ENCODE assay signal across 15 mouse cellular contexts in genomic region chr5:35014036-35014435, GRCm38 (mm10). TPM values are rescaled to one million over a fixed set of nuclear protein-coding genes. Genes with fewer than 3 reads are reported as not detected.
A peak's percentile ranks its signal among the peaks of the same experiment; 100 is the strongest.
DNase-seq lines count a peak whose midpoint lies in the region; ATAC-seq and TF ChIP-seq lines count a peak whose summit lies in the region.
"Had no signal": no experiment of that assay in that cellular context is flagged by ENCODE, and none has a peak within 500 bp of the region (broad histone marks: within the 10 kb centered on the region; RNA-seq: fewer than 3 reads in every experiment).

No protein-coding gene starts in this region.

- peak; percentile 17 for DNase-seq in midbrain, embryonic 10.5 days (ENCODE audit: low spot score)
- no peak for DNase-seq in midbrain, postnatal 0 days (ENCODE audit: low spot score)
- DNase-seq in retina, postnatal 1 day: peak; percentile 46
- DNase-seq in heart, adult 8-10 months (ENCODE audit: low spot score): no peak
- no peak for DNase-seq in right cerebral cortex, adult 2 months (ENCODE audit: low spot score in 2 of 2)
- DNase-seq: cerebellum, adult 11 months; gastrocnemius, postnatal 25 days; kidney, adult 2 months; lung, postnatal 36 days; right cerebral cortex, postnatal 4 days; thymus, postnatal 4 days had no signal

- ATAC-seq in midbrain, postnatal 0 days (ENCODE audit: low FRiP score): no peak
- ATAC-seq in hindbrain, embryonic 12.5 days (ENCODE audit: low FRiP score): peak; percentile 77
- peak; percentile 89 for ATAC-seq in midbrain, embryonic 13.5 days
- no peak for ATAC-seq in heart, embryonic 12.5 days (ENCODE audit: insufficient number of reproducible peaks, low FRiP score)

- no peak overlapping the region for H3K4me2 ChIP-seq in midbrain, postnatal 0 days (ENCODE audit: low read depth, low read length, poor library complexity, severe bottlenecking)
- no peak overlapping the region for H3K4me2 ChIP-seq in hindbrain, embryonic 12.5 days (replicated peaks)
- peak overlapping the region; percentile 8; the same call in 1 of the 2 replicates for H3K4me2 ChIP-seq in midbrain, embryonic 13.5 days (replicated peaks)
- H3K4me2 ChIP-seq in heart, embryonic 12.5 days: no peak overlapping the region

- H3K27ac ChIP-seq in midbrain, embryonic 10.5 days (replicated peaks): peak overlapping the region; percentile 68
- no peak overlapping the region for H3K27ac ChIP-seq in midbrain, postnatal 0 days (ENCODE audit: low read depth, low read length)
- peak overlapping the region; percentile 64 for H3K27ac ChIP-seq in hindbrain, embryonic 12.5 days
- H3K27ac ChIP-seq in midbrain, embryonic 13.5 days: peak overlapping the region; percentile 81
- H3K27ac ChIP-seq in heart, embryonic 12.5 days (ENCODE audit: poor library complexity, severe bottlenecking): no peak overlapping the region

- no peak for TF ChIP-seq CTCF in midbrain, postnatal 0 days (IDR thresholded peaks at IDR 0.05)

- no peaks in the 10 kb centered on the region for H3K27me3 ChIP-seq in midbrain, embryonic 10.5 days (ENCODE audit: low read depth, poor library complexity, severe bottlenecking)
- no peaks in the 10 kb centered on the region for H3K27me3 ChIP-seq in midbrain, postnatal 0 days (ENCODE audit: insufficient read depth, low read length)
- H3K27me3 ChIP-seq in hindbrain, embryonic 12.5 days: no peaks in the 10 kb centered on the region
- H3K27me3 ChIP-seq in midbrain, embryonic 13.5 days: no peaks in the 10 kb centered on the region
- H3K27me3 ChIP-seq in heart, embryonic 12.5 days (replicated peaks): no peaks in the 10 kb centered on the region

- H3K9me3 ChIP-seq in midbrain, embryonic 10.5 days (replicated peaks): no peaks in the 10 kb centered on the region
- H3K9me3 ChIP-seq in midbrain, postnatal 0 days (ENCODE audit: low read length): no peaks in the 10 kb centered on the region
- H3K9me3 ChIP-seq in hindbrain, embryonic 12.5 days (replicated peaks): no peaks in the 10 kb centered on the region
- H3K9me3 ChIP-seq in midbrain, embryonic 13.5 days: no peaks in the 10 kb centered on the region
- no peaks in the 10 kb centered on the region for H3K9me3 ChIP-seq in heart, embryonic 12.5 days (replicated peaks)

- H3K36me3 ChIP-seq in midbrain, embryonic 10.5 days: peaks cover 71% of the 10 kb centered on the region
- peaks cover 2% of the 10 kb centered on the region; the same call in 1 of the 2 replicates for H3K36me3 ChIP-seq in midbrain, postnatal 0 days (ENCODE audit: insufficient read depth, low read length)
- peaks cover 3% of the 10 kb centered on the region for H3K36me3 ChIP-seq in hindbrain, embryonic 12.5 days
- peaks cover 8% of the 10 kb centered on the region for H3K36me3 ChIP-seq in midbrain, embryonic 13.5 days
- H3K36me3 ChIP-seq in heart, embryonic 12.5 days: peaks cover 9% of the 10 kb centered on the region

- 66% methylated on average over 6 of the region's 6 CpGs for WGBS in midbrain, embryonic 10.5 days
- WGBS in midbrain, postnatal 0 days: 28% methylated on average over 6 of the region's 6 CpGs
- WGBS in hindbrain, embryonic 12.5 days: 36% methylated on average over 6 of the region's 6 CpGs
- 16% methylated on average over 6 of the region's 6 CpGs for WGBS in midbrain, embryonic 13.5 days
- 84% methylated on average over 6 of the region's 6 CpGs for WGBS in heart, embryonic 12.5 days

- no peak overlapping the region for H3K9ac ChIP-seq in midbrain, postnatal 0 days (replicated peaks; ENCODE audit: low read length, poor library complexity, severe bottlenecking)
- H3K9ac ChIP-seq in hindbrain, embryonic 12.5 days: 0 out of 2 replicates have a peak overlapping the region, but pooled peaks have one; percentile 6
- H3K9ac ChIP-seq in midbrain, embryonic 13.5 days (replicated peaks): peak overlapping the region; percentile 7
- no peak overlapping the region for H3K9ac ChIP-seq in heart, embryonic 12.5 days

- H3K4me3 ChIP-seq in midbrain, embryonic 10.5 days: no peak overlapping the region
- H3K4me3 ChIP-seq in midbrain, postnatal 0 days (ENCODE audit: low read depth, low read length): no peak overlapping the region
- H3K4me3 ChIP-seq in hindbrain, embryonic 12.5 days: no peak overlapping the region
- H3K4me3 ChIP-seq in midbrain, embryonic 13.5 days (replicated peaks): no peak overlapping the region
- no peak overlapping the region for H3K4me3 ChIP-seq in heart, embryonic 12.5 days

- peaks cover 14% of the 10 kb centered on the region for H3K4me1 ChIP-seq in midbrain, embryonic 10.5 days
- H3K4me1 ChIP-seq in midbrain, postnatal 0 days (ENCODE audit: insufficient read depth, low read length): peaks cover 10% of the 10 kb centered on the region; the same call in 1 of the 2 replicates
- peaks cover 19% of the 10 kb centered on the region for H3K4me1 ChIP-seq in hindbrain, embryonic 12.5 days
- H3K4me1 ChIP-seq in midbrain, embryonic 13.5 days (replicated peaks): peaks cover 36% of the 10 kb centered on the region
- peaks cover 31% of the 10 kb centered on the region for H3K4me1 ChIP-seq in heart, embryonic 12.5 days (replicated peaks)

RNA-seq across cellular contexts. Expression of gene Hgfac, which starts 27.3 kb away (rescaled TPM):
- 0.28 and 0.53 TPM in 2 replicates for polyA plus RNA-seq in midbrain, embryonic 10.5 days (2016; fragmentation: Nextera tagmentation; extraction: Ambion mirVana)
- 0.11 and 0.71 TPM in 2 replicates for total RNA-seq in midbrain, postnatal 0 days (2014; rRNA removed)
- 0.23 TPM in 1 of 2 replicates, not detected in the other for polyA plus RNA-seq in midbrain, postnatal 0 days (2015; fragmentation: Nextera tagmentation; extraction: Ambion mirVana)
- polyA plus RNA-seq in hindbrain, embryonic 12.5 days (2016; fragmentation: Nextera tagmentation; extraction: Ambion mirVana): 0.43 and 0.68 TPM in 2 replicates
- 1.0 and 1.2 TPM in 2 replicates for polyA plus RNA-seq in midbrain, embryonic 13.5 days (2015; fragmentation: Nextera tagmentation; extraction: Ambion mirVana)
- under 1 TPM; 0.26 to 0.75 (median 0.47) TPM for total RNA-seq in heart, adult 8-10 months (2022)
- polyA plus RNA-seq in heart, embryonic 12.5 days (2016; fragmentation: Nextera tagmentation; extraction: Ambion mirVana): 0.42 and 1.5 TPM in 2 replicates
- total RNA-seq: monocyte, adult 5-6 weeks had no signal

RNA-seq across cellular contexts. Expression of gene Dok7, which starts 42.5 kb away (rescaled TPM):
- polyA plus RNA-seq in midbrain, embryonic 10.5 days (2016; fragmentation: Nextera tagmentation; extraction: Ambion mirVana): 0.27 and 0.42 TPM in 2 replicates
- 22.1 and 25.1 TPM in 2 replicates for total RNA-seq in midbrain, postnatal 0 days (2014; rRNA removed)
- polyA plus RNA-seq in midbrain, postnatal 0 days (2015; fragmentation: Nextera tagmentation; extraction: Ambion mirVana): 10.8 and 11.1 TPM in 2 replicates
- 1.5 and 1.7 TPM in 2 replicates for polyA plus RNA-seq in hindbrain, embryonic 12.5 days (2016; fragmentation: Nextera tagmentation; extraction: Ambion mirVana)
- 2.2 and 3.4 TPM in 2 replicates for polyA plus RNA-seq in midbrain, embryonic 13.5 days (2015; fragmentation: Nextera tagmentation; extraction: Ambion mirVana)
- 10 to 100 TPM; 32.2 to 42.1 (median 39.8) TPM for total RNA-seq in heart, adult 8-10 months (2022)
- 7.0 and 7.6 TPM in 2 replicates for polyA plus RNA-seq in heart, embryonic 12.5 days (2016; fragmentation: Nextera tagmentation; extraction: Ambion mirVana)
- total RNA-seq: monocyte, adult 5-6 weeks had no signal

Comparison
In these comparisons a context has a peak if more than half of its experiments do, and no peak if none do; other contexts are left out.
1. DNase-seq: peak in midbrain, embryonic 10.5 days (single experiment) and retina, postnatal 1 day (single experiment); none in midbrain, postnatal 0 days (single experiment), heart, adult 8-10 months (single experiment) and right cerebral cortex, adult 2 months (0 of 2).
2. H3K27ac ChIP-seq: peak in midbrain, embryonic 10.5 days (single experiment), hindbrain, embryonic 12.5 days (single experiment) and midbrain, embryonic 13.5 days (single experiment); none in midbrain, postnatal 0 days (single experiment) and heart, embryonic 12.5 days (single experiment).
3. ATAC-seq: peak in hindbrain, embryonic 12.5 days (single experiment) and midbrain, embryonic 13.5 days (single experiment); none in midbrain, postnatal 0 days (single experiment) and heart, embryonic 12.5 days (single experiment).
4. H3K9ac ChIP-seq: peak in hindbrain, embryonic 12.5 days (single experiment) and midbrain, embryonic 13.5 days (single experiment); none in midbrain, postnatal 0 days (single experiment) and heart, embryonic 12.5 days (single experiment).